Comparison of ENCODE assay signal across 7 mouse cellular contexts in genomic region chr5:107987835-107988251, GRCm38 (mm10). TPM values are rescaled to one million over a fixed set of nuclear protein-coding genes. Genes with fewer than 3 reads are reported as not detected.
DNase-seq lines count a peak whose midpoint lies in the region; ATAC-seq lines count a peak whose summit lies in the region.

No protein-coding gene starts in this region.

- H3K4me1 ChIP-seq in hindbrain, embryonic 14.5 days (replicated peaks; ENCODE audit: control insufficient read depth, insufficient read depth, low read length), result peaks cover 16% of the 10 kb centered on the region

- ATAC-seq in hindbrain, embryonic 14.5 days (ENCODE audit: low FRiP score), result no peak

- peak overlapping the region; percentile 92 for H3K27ac ChIP-seq in hindbrain, embryonic 14.5 days

- DNase-seq in 3134 (ENCODE audit: extremely low read depth, insufficient read length, low spot score) (peak; percentile 68), A20 (ENCODE audit: low read depth, low spot score) (peak; percentile 75)
- DNase-seq in embryo, embryonic 11 days, result peak; percentile 35
- DNase-seq in hindbrain, embryonic 14.5 days (ENCODE audit: low spot score), result no peak
- peak; percentile 14 for DNase-seq in lung, postnatal 14 days
- DNase-seq in left cerebral cortex, adult 11 months (ENCODE audit: low spot score), result no peak
- DNase-seq in right cerebral cortex, postnatal 10 days (ENCODE audit: low spot score in 2 of 2), result no peak

- no peaks in the 10 kb centered on the region for H3K9me3 ChIP-seq in hindbrain, embryonic 14.5 days (ENCODE audit: control insufficient read depth, low read length)

- H3K4me2 ChIP-seq in hindbrain, embryonic 14.5 days (replicated peaks), result peak overlapping the region; percentile 60

- H3K9ac ChIP-seq in hindbrain, embryonic 14.5 days, result peak overlapping the region; percentile 82

- H3K36me3 ChIP-seq in hindbrain, embryonic 14.5 days (replicated peaks; ENCODE audit: control insufficient read depth, insufficient read depth), result no peaks in the 10 kb centered on the region

- WGBS in hindbrain, embryonic 14.5 days, result 23% methylated on average over 5 of the region's 5 CpGs

- H3K27me3 ChIP-seq in hindbrain, embryonic 14.5 days (ENCODE audit: control insufficient read depth, insufficient read depth, low read length), result no peaks in the 10 kb centered on the region

- H3K4me3 ChIP-seq in hindbrain, embryonic 14.5 days (replicated peaks; ENCODE audit: low read length), result peak overlapping the region; percentile 76

RNA-seq across cellular contexts. Expression of gene Fam69a, which starts 1.0 kb away (rescaled TPM):
- 68.0 and 70.4 TPM in 2 replicates for polyA plus RNA-seq in hindbrain, embryonic 14.5 days (2014; fragmentation: Nextera tagmentation; extraction: Ambion mirVana)

Comparison
In these comparisons a context has a peak if more than half of its experiments do, and no peak if none do; other contexts are left out.
1. DNase-seq: peak in 3134 (single experiment), A20 (single experiment), embryo, embryonic 11 days (single experiment) and lung, postnatal 14 days (single experiment); none in hindbrain, embryonic 14.5 days (single experiment), left cerebral cortex, adult 11 months (single experiment) and right cerebral cortex, postnatal 10 days (0 of 2).